Mouse (Mus musculus) hindbrain, embryonic 11.5 days (tissue): ENCODE data around the gene Muc1. TPM values are rescaled to one million over a fixed set of nuclear protein-coding genes. Genes with fewer than 3 reads are reported as not detected.

Experiments used
- ATAC-seq: fragments of 200-750 bp; cut with Nextera tagmentation; 2 replicates; pipeline ENCODE4 v1.8.0; 2017; ENCODE audit warnings: mild to moderate bottlenecking, moderate TSS enrichment, moderate library complexity; ENCODE audit not compliant: low FRiP score
- DNase-seq: peaks from one replicate; pipeline ENCODE4 v3.0.0-alpha.2; 2015; ENCODE audit warnings: low spot score
- H3K27ac ChIP-seq: fragments of 300-500 bp; sonication (generic); 2 replicates; pipeline ENCODE4 v1.5.1; 2014; ENCODE audit warnings: mild to moderate bottlenecking, low read depth, low read length
- H3K27me3 ChIP-seq: fragments of 300-500 bp; sonication (generic); 2 replicates; pipeline ENCODE4 v1.6.1; 2014; ENCODE audit warnings: mild to moderate bottlenecking, low read length, moderate library complexity, mixed read lengths; ENCODE audit not compliant: control insufficient read depth, insufficient read depth
- H3K36me3 ChIP-seq: fragments of 300-500 bp; sonication (generic); 2 replicates; pipeline ENCODE4 v1.6.1; 2014; ENCODE audit warnings: mild to moderate bottlenecking, low read length, moderate library complexity, mixed read lengths; ENCODE audit not compliant: control insufficient read depth, insufficient read depth
- H3K4me1 ChIP-seq: fragments of 300-500 bp; sonication (generic); replicated peaks from 2 replicates; pipeline ENCODE4 v1.6.1; 2014; ENCODE audit warnings: low read length, mixed read lengths; ENCODE audit not compliant: control insufficient read depth, insufficient read depth
- H3K4me2 ChIP-seq: fragments of 300-500 bp; sonication (generic); replicated peaks from 2 replicates; pipeline ENCODE4 v1.6.1; 2014; ENCODE audit warnings: mild to moderate bottlenecking, low read depth, low read length
- H3K4me3 ChIP-seq: fragments of 300-500 bp; sonication (generic); 2 replicates; pipeline ENCODE4 v1.5.1; 2014; ENCODE audit warnings: low read depth, low read length
- H3K9ac ChIP-seq: fragments of 300-500 bp; sonication (generic); 2 replicates; pipeline ENCODE4 v1.6.1; 2014; ENCODE audit warnings: low read depth, low read length
- H3K9me3 ChIP-seq: fragments of 300-500 bp; sonication (generic); 2 replicates; pipeline ENCODE4 v1.6.1; 2016; ENCODE audit warnings: low read length; ENCODE audit not compliant: control insufficient read depth
- WGBS: fragments of 180-500 bp; shearing (Covaris S2); extraction: QIAGEN DNeasy Blood & Tissue Kit; methylation state at CpG from one replicate; pipeline ENCODE4 v1.1.7; 2014; 5-methylcytosine and 5-hydroxymethylcytosine counted together
- polyA plus RNA-seq: library from polyadenylated mRNA; unstranded; fragments of >200 nt; fragmentation: Nextera tagmentation; extraction: Ambion mirVana; gene quantifications from 2 replicates; pipeline ENCODE4 v1.2.1, GENCODE M21; 2014

Gene Muc1
- polyA plus RNA-seq, 1 experiment from 2014 or later, result 1.4 TPM

- ATAC-seq (no peak), DNase-seq (no peak)
- H3K4me2 ChIP-seq, result no peak overlapping the region; the same call in 1 of the 2 replicates
- no peak overlapping the region for H3K9ac ChIP-seq
- no peak overlapping the region for H3K27ac ChIP-seq
- no peaks in the 10 kb centered on the region for H3K9me3 ChIP-seq
- H3K36me3 ChIP-seq, result no peaks in the 10 kb centered on the region
- no peak overlapping the region for H3K4me3 ChIP-seq
- WGBS, result 53% methylated on average over 14 of the region's 14 CpGs
- H3K27me3 ChIP-seq, result peaks cover 38% of the 10 kb centered on the region
- H3K4me1 ChIP-seq, result peaks cover 13% of the 10 kb centered on the region
Measured at GRCm38 (mm10) chr3:89277281-89278021, 48.6 kb downstream of the Muc1 start.

- no peak for DNase-seq
- H3K4me1 ChIP-seq, result peaks cover 13% of the 10 kb centered on the region
- peaks cover 38% of the 10 kb centered on the region for H3K27me3 ChIP-seq
- WGBS, result 81% methylated on average over 6 of the region's 7 CpGs
- H3K9ac ChIP-seq, result no peak overlapping the region
- 0 out of 2 replicates have a peak overlapping the region, but pooled peaks have one; percentile 12 for H3K4me3 ChIP-seq
- no peak overlapping the region for H3K27ac ChIP-seq
- H3K36me3 ChIP-seq, result no peaks in the 10 kb centered on the region
- ATAC-seq, result no peak
- no peaks in the 10 kb centered on the region for H3K9me3 ChIP-seq
- H3K4me2 ChIP-seq, result no peak overlapping the region
Measured at GRCm38 (mm10) chr3:89278107-89278506, 49.2 kb downstream of the Muc1 start.

- WGBS, result 21% methylated on average over 8 of the region's 8 CpGs
- ATAC-seq (no peak), DNase-seq (no peak)
- Histone ChIP-seq H3K27me3 (peaks cover 38% of the 10 kb centered on the region), H3K4me1 (peaks cover 13% of the 10 kb centered on the region), H3K9ac (no peak overlapping the region), H3K27ac (no peak overlapping the region), H3K9me3 (no peaks in the 10 kb centered on the region), H3K36me3 (no peaks in the 10 kb centered on the region), H3K4me3 (peak overlapping the region; percentile 38), H3K4me2 (peak overlapping the region; percentile 85)
Measured at GRCm38 (mm10) chr3:89278643-89279042, 49.8 kb downstream of the Muc1 start.

GRCm38 (mm10) chr3:89279153-89279890 is 50.5 kb downstream of the Muc1 start:
- Histone ChIP-seq H3K4me3 (peak overlapping the region; percentile 38), H3K4me2 (peak overlapping the region; percentile 85), H3K27ac (no peak overlapping the region), H3K4me1 (peaks cover 13% of the 10 kb centered on the region), H3K9ac (peak overlapping the region; percentile 35), H3K9me3 (no peaks in the 10 kb centered on the region), H3K27me3 (peaks cover 38% of the 10 kb centered on the region), H3K36me3 (no peaks in the 10 kb centered on the region)
- ATAC-seq, result peak; percentile 61
- peak; percentile 83 for DNase-seq
- WGBS, result 3% methylated on average over 33 of the region's 35 CpGs

GRCm38 (mm10) chr3:89280050-89280605 is 51.3 kb downstream of the Muc1 start:
- DNase-seq, result peak; percentile 57
- Histone ChIP-seq H3K4me2 (peak overlapping the region; percentile 85), H3K4me3 (peak overlapping the region; percentile 38), H3K36me3 (no peaks in the 10 kb centered on the region), H3K4me1 (peaks cover 13% of the 10 kb centered on the region), H3K9me3 (no peaks in the 10 kb centered on the region), H3K27ac (no peak overlapping the region), H3K27me3 (peaks cover 38% of the 10 kb centered on the region), H3K9ac (peak overlapping the region; percentile 58)
- WGBS, result under 1% methylated on average over 29 of the region's 29 CpGs
- ATAC-seq, result peak; percentile 39

GRCm38 (mm10) chr3:89280606-89281511 is 52.0 kb downstream of the Muc1 start, which contains the start of gene Efna1:
Gene Efna1 (minus strand): TSS chr3:89281142.
- Histone ChIP-seq H3K4me3 (peak within 1 kb of the TSS; percentile 38), H3K4me1 (peaks cover 13% of the 10 kb centered on the region), H3K27me3 (peaks cover 38% of the 10 kb centered on the region), H3K4me2 (peak within 1 kb of the TSS; percentile 85), H3K9ac (peak within 1 kb of the TSS; percentile 58), H3K36me3 (no peaks in the 10 kb centered on the region), H3K27ac (no peak within 1 kb of the TSS), H3K9me3 (no peaks in the 10 kb centered on the region)
- under 1% methylated on average over 52 of the region's 52 CpGs for WGBS
- DNase-seq (peak; percentile 62), ATAC-seq (peak; percentile 36; the same call in 1 of the 2 replicates)

- 13% methylated on average over 20 of the region's 20 CpGs for WGBS
- Histone ChIP-seq H3K27me3 (peaks cover 38% of the 10 kb centered on the region), H3K4me3 (peak overlapping the region; percentile 38), H3K27ac (no peak overlapping the region), H3K36me3 (no peaks in the 10 kb centered on the region), H3K9me3 (no peaks in the 10 kb centered on the region), H3K4me1 (peaks cover 13% of the 10 kb centered on the region), H3K4me2 (peak overlapping the region; percentile 85; the same call in 1 of the 2 replicates), H3K9ac (peak overlapping the region; percentile 45)
- DNase-seq (peak; percentile 97), ATAC-seq (no peak)
Measured at GRCm38 (mm10) chr3:89281579-89282290, 52.9 kb downstream of the Muc1 start.
